Mouse (Mus musculus): ENCODE data around the gene Polr2a. TPM values are rescaled to one million over a fixed set of nuclear protein-coding genes. Genes with fewer than 3 reads are reported as not detected.

Gene Polr2a
- polyA plus RNA-seq (2011; ENCODE audit: insufficient read depth, insufficient read length, low replicate concordance, missing spikeins): 28.8 and 49.2 TPM in 2 replicates

DNA sequence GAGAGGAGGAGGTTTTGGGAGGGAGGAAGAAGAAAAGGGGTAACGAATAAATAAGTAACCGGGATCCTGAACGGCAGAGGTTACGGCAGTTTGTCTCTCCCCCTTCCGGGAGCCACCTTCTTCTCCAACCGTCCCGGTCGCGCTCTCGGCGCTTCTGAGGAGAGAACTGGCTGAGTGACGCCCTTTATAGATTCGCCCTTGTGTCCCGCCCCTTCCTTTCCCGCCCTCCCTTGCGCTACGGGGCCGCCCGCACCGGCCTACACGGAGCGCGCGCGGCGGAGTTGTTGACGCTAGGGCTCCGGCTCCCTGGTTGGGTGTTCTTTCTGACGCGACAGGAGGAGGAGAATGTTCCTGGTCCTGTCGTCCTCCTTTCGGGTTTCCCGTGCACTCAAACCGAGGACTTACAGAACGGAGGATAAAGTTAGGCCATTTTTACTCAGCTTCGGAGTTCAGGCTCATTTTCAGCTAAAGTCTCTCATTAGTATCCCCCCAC lies at the start of gene Polr2a:
TSS of gene Polr2a (minus strand) at position 160 of the 493 bp plus-strand sequence.
- Histone ChIP-seq H3K27ac (ENCODE audit: control insufficient read depth, insufficient read depth, low read depth, low read length, poor library complexity) (peak within 1 kb of the TSS; percentile 95), H3K4me3 (replicated peaks; ENCODE audit: control insufficient read depth, low read depth, low read length) (peak within 1 kb of the TSS; percentile 77), H3K4me1 (ENCODE audit: control insufficient read depth, insufficient read depth, low read length) (peaks cover 2% of the 10 kb centered on the region)
- TF ChIP-seq POLR2A (IDR thresholded peaks at IDR 0.05; ENCODE audit: borderline replicate concordance, control insufficient read depth, low read depth, low read length) (peak; percentile 100), CTCF (IDR thresholded peaks at IDR 0.05; ENCODE audit: control insufficient read depth, insufficient read depth, low read length) (no peak)
- WGBS: under 1% methylated on average over 36 of the region's 36 CpGs

DNA sequence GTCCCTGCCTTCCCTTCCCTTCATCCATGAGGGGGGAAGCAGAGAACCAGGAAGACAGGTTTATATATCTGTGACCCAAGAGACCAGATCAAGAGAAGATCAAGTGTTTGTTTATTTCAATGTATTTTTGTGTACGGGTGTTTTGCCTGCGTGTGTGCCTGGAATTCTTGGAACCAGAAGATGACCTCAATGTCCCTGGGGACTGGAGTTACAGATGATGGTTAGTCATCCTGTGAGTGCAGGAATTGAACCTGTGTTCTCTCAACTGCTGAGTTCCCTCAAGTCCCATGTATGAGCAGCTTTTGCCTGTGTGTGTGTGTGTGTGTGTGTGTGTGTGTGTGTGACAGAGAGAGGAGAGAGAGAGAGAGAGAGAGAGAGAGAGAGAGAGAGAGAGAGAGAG lies 49.2 kb upstream of the Polr2a start:
- Histone ChIP-seq H3K4me1 (ENCODE audit: control insufficient read depth, insufficient read depth, low read length) (no peaks in the 10 kb centered on the region), H3K4me3 (replicated peaks; ENCODE audit: control insufficient read depth, low read depth, low read length) (no peak overlapping the region), H3K27ac (ENCODE audit: control insufficient read depth, insufficient read depth, low read depth, low read length, poor library complexity) (no peak overlapping the region)
- WGBS: 92% methylated on average over 2 of the region's 2 CpGs
- TF ChIP-seq CTCF (IDR thresholded peaks at IDR 0.05; ENCODE audit: control insufficient read depth, insufficient read depth, low read length): no peak
- no peak for TF ChIP-seq POLR2A (IDR thresholded peaks at IDR 0.05; ENCODE audit: borderline replicate concordance, control insufficient read depth, low read depth, low read length)

DNA sequence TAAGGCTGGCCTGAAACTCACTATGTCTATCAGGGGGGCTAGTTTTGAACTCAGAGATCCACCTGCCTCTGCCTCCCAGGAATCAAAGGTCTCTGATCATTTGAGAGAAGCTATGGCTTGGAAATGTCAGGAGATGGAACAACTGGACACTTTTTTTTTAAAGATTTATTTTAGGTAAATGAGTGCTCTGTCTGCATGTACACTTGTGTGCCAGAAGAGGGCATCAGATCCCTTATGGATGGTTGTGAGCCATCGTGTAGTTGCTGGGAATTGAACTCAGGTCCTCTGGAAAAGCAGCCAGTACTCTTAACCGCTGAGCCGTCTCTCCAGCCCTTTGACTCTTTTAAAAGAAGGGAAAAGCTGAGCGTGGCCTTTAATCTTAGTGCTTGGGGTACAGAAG lies 47.9 kb upstream of the Polr2a start:
- TF ChIP-seq POLR2A (IDR thresholded peaks at IDR 0.05; ENCODE audit: borderline replicate concordance, control insufficient read depth, low read depth, low read length): no peak
- TF ChIP-seq CTCF (IDR thresholded peaks at IDR 0.05; ENCODE audit: control insufficient read depth, insufficient read depth, low read length): no peak
- no peak overlapping the region for H3K27ac ChIP-seq (ENCODE audit: control insufficient read depth, insufficient read depth, low read depth, low read length, poor library complexity)
- 90% methylated on average over 4 of the region's 4 CpGs for WGBS
- H3K4me1 ChIP-seq (ENCODE audit: control insufficient read depth, insufficient read depth, low read length): no peaks in the 10 kb centered on the region
- H3K4me3 ChIP-seq (replicated peaks; ENCODE audit: control insufficient read depth, low read depth, low read length): no peak overlapping the region

DNA sequence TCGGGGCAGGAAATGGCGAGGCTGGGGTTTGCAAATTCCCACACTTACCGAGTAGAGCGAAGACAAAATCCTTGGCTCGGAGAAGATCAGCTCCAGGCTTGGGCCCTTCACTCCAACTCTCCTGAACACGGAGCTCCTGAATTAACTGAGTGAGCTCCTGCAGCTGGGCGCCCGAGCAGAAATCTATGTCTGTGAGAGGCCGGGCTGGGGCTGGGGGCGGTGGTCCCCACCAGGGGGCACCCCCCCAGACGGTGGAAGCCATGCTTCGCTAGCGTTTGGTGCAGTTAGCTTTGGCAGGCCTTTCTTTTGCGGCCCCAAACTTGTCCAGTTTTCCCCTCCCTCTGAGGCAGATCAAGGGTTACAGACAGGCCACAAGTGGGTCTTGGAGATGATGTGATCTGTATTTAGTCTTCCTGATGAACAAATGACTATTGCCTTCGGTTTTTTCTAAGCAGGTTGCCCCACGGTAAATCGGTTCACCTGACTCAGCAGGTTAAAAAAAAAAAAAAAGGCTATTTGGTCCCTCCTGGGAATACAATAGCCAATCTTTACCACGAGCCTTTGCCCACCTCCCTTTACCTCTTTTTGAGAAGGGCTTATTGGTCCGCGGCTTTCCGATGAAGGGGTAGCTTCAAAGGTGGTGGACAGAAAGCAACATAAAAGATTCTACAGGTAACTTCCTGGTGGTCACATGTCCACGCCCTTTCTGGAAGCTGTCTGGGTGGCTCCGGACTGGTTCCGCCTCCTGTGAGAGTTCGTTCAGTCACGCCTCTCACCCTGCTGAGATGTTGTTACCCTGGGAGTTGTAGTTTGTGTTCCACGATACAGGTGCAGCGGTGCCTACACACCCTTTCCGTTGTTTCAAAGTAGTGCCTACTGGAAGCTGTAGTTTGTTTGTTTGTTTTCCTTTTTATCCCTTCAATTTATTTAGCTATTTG lies 46.8 kb upstream of the Polr2a start, which contains the start of gene Tmem102:
TSS of gene Tmem102 (minus strand) at position 653 of the 938 bp plus-strand sequence.
- 59% methylated on average over 29 of the region's 29 CpGs for WGBS
- Histone ChIP-seq H3K4me3 (replicated peaks; ENCODE audit: control insufficient read depth, low read depth, low read length) (no peak within 1 kb of the TSS), H3K27ac (ENCODE audit: control insufficient read depth, insufficient read depth, low read depth, low read length, poor library complexity) (no peak within 1 kb of the TSS), H3K4me1 (ENCODE audit: control insufficient read depth, insufficient read depth, low read length) (no peaks in the 10 kb centered on the region; the same call in 1 of the 2 replicates)
- no peak for TF ChIP-seq CTCF (IDR thresholded peaks at IDR 0.05; ENCODE audit: control insufficient read depth, insufficient read depth, low read length)
- no peak for TF ChIP-seq POLR2A (IDR thresholded peaks at IDR 0.05; ENCODE audit: borderline replicate concordance, control insufficient read depth, low read depth, low read length)

DNA sequence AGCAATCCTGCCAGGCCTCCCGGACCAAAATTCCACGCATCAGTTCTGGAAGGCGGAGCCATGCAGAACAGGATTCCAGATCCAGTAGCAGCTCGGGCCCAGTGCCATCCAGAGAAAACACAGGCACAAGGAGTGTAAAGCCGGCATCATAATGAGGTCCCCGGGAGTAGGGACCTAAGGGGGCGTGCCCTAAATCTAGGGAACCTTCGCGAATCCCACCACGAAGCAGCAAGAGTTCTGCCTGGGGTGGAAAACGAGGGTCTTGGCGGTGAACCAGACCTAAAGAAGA lies 46.2 kb upstream of the Polr2a start:
- Histone ChIP-seq H3K27ac (ENCODE audit: control insufficient read depth, insufficient read depth, low read depth, low read length, poor library complexity) (no peak overlapping the region), H3K4me3 (replicated peaks; ENCODE audit: control insufficient read depth, low read depth, low read length) (no peak overlapping the region), H3K4me1 (ENCODE audit: control insufficient read depth, insufficient read depth, low read length) (no peaks in the 10 kb centered on the region; the same call in 1 of the 2 replicates)
- 50% methylated on average over 12 of the region's 12 CpGs for WGBS
- TF ChIP-seq CTCF (IDR thresholded peaks at IDR 0.05; ENCODE audit: control insufficient read depth, insufficient read depth, low read length): no peak
- TF ChIP-seq POLR2A (IDR thresholded peaks at IDR 0.05; ENCODE audit: borderline replicate concordance, control insufficient read depth, low read depth, low read length): no peak

DNA sequence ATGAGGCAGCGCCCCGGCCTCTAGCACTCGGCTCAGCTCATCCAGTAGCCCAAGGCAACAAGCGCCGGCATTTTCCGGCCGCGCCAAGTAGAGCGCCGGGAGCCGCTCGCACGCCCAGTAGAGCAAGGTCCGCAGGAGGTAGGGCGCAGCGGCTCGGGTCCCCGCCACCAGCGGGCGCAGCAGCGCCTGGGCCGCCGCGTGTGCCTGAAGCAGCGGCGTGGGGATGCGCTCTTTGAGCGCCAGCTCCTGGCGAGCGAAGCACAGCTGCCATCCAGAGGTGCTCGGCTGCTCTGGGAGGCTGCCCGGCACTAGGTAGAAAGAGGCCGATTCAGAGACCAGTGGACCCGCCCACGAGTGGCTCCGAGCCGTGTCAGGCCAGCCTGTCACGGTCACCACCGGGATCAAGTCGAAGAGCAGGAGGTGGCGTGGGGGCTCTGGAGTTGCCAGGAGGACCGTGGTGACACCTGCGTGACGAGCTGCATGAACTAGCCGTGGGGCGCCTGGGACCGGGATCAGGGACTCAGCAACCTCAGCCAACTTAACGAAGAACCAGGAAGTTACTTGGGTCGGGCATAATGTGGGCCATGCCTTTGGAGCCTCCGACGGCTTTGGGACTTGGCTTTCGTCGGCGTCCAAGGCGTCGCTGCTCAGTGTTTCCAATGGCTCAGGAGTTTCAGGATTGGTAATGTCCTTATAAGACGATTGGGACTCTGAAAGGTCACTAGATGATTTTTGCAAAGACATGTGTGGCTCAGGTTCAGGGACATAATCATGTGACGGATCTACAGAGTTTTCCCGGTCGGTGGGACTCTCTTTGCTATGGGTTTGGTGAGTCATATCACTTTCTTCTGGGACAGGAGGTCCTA lies 45.6 kb upstream of the Polr2a start:
- no peak for TF ChIP-seq POLR2A (IDR thresholded peaks at IDR 0.05; ENCODE audit: borderline replicate concordance, control insufficient read depth, low read depth, low read length)
- TF ChIP-seq CTCF (IDR thresholded peaks at IDR 0.05; ENCODE audit: control insufficient read depth, insufficient read depth, low read length): peak; percentile 65; the same call in 1 of the 2 replicates
- Histone ChIP-seq H3K27ac (ENCODE audit: control insufficient read depth, insufficient read depth, low read depth, low read length, poor library complexity) (no peak overlapping the region; the same call in 1 of the 2 replicates), H3K4me1 (ENCODE audit: control insufficient read depth, insufficient read depth, low read length) (peaks cover 1% of the 10 kb centered on the region; the same call in 1 of the 2 replicates), H3K4me3 (replicated peaks; ENCODE audit: control insufficient read depth, low read depth, low read length) (no peak overlapping the region)
- 4% methylated on average over 60 of the region's 60 CpGs for WGBS

DNA sequence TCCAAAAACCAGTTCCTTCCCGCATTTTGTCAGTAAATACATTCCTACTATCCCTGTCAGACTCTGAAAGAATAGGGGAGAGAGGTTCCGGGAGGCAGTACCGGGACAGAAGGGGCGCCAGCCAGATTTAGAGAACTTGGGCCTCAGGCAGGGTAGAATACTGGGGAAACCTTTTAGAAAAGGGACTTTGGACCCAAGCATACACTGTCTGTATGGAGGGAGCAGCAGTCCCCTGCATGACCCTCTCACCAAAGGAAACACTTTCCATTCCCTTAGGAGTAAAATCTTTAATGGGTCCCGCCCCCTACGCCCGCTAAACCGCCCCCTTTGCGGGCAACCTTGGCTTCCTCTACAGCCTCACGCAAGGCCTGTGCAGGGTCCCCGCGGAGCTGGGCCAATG lies 44.9 kb upstream of the Polr2a start:
- peaks cover 1% of the 10 kb centered on the region; the same call in 1 of the 2 replicates for H3K4me1 ChIP-seq (ENCODE audit: control insufficient read depth, insufficient read depth, low read length)

More for the DNA sequence above, 44.9 kb upstream of the Polr2a start:
- H3K4me3 ChIP-seq (replicated peaks; ENCODE audit: control insufficient read depth, low read depth, low read length): no peak overlapping the region
- H3K27ac ChIP-seq (ENCODE audit: control insufficient read depth, insufficient read depth, low read depth, low read length, poor library complexity): no peak overlapping the region; the same call in 1 of the 2 replicates
- TF ChIP-seq CTCF (IDR thresholded peaks at IDR 0.05; ENCODE audit: control insufficient read depth, insufficient read depth, low read length) (no peak), POLR2A (IDR thresholded peaks at IDR 0.05; ENCODE audit: borderline replicate concordance, control insufficient read depth, low read depth, low read length) (no peak)
- 3% methylated on average over 12 of the region's 12 CpGs for WGBS
